Mouse (Mus musculus) MEL (cell line): ENCODE results near the gene Hsp90ab1. TPM values are rescaled to one million over a fixed set of nuclear protein-coding genes. Genes with fewer than 3 reads are reported as not detected.
A peak's percentile ranks its signal among the peaks of the same experiment; 100 is the strongest.

Source experiments
- DNase-seq: peaks from one replicate; pipeline ENCODE4 v3.0.0; 2011; ENCODE audit warnings: low read depth, low spot score
- H3K27ac ChIP-seq: 2 replicates; pipeline ENCODE4 v1.5.1; 2012; ENCODE audit warnings: low read depth, mild to moderate bottlenecking, control low read depth, low read length, moderate library complexity; ENCODE audit not compliant: control insufficient read depth
- H3K27me3 ChIP-seq, 2 experiments: fragments of 150-350 bp in 1 of 2; sonication (generic) in 1 of 2; 2 replicates each; pipeline ENCODE4 v1.6.1; 2012; ENCODE audit warnings: low read length in 2 of 2, mild to moderate bottlenecking in 2 of 2, improper control_type of control experiment in 1 of 2, moderate library complexity in 1 of 2; ENCODE audit not compliant: insufficient read depth in 2 of 2, control insufficient read depth in 1 of 2
- H3K36me3 ChIP-seq, 2 experiments: 2 replicates each; pipeline ENCODE4 v1.6.1; 2012 to 2014; ENCODE audit warnings: low read length in 2 of 2, improper control_type of control experiment in 1 of 2, inconsistent platforms in 1 of 2, mild to moderate bottlenecking in 1 of 2; ENCODE audit not compliant: insufficient read depth in 2 of 2, control insufficient read depth in 1 of 2
- H3K4me1 ChIP-seq, 2 experiments: fragments of 150-350 bp in 1 of 2; sonication (generic) in 1 of 2; 2 replicates each; pipeline ENCODE4 v1.6.1; 2012; ENCODE audit warnings: low read length in 2 of 2, improper control_type of control experiment in 1 of 2, mild to moderate bottlenecking in 1 of 2; ENCODE audit not compliant: insufficient read depth in 2 of 2, control insufficient read depth in 1 of 2
- H3K4me3 ChIP-seq, 2 experiments: fragments of 150-350 bp in 1 of 2; sonication (generic) in 1 of 2; 2 replicates each; pipeline ENCODE4 v1.5.1; 2012; ENCODE audit warnings: low read depth in 2 of 2, low read length in 2 of 2, mild to moderate bottlenecking in 2 of 2, moderate library complexity in 2 of 2, control low read depth in 1 of 2, improper control_type of control experiment in 1 of 2; ENCODE audit not compliant: control insufficient read depth in 1 of 2, insufficient read depth in 1 of 2
- H3K79me2 ChIP-seq: 2 replicates; pipeline ENCODE4 v1.6.1; 2012; ENCODE audit warnings: mild to moderate bottlenecking, low read length, moderate library complexity; ENCODE audit not compliant: control insufficient read depth, poor library complexity, insufficient read depth
- H3K9ac ChIP-seq: 2 replicates; pipeline ENCODE4 v1.6.1; 2012; ENCODE audit warnings: low read depth, mild to moderate bottlenecking, control low read depth, low read length, moderate library complexity; ENCODE audit not compliant: control insufficient read depth, poor library complexity, severe bottlenecking
- H3K9me3 ChIP-seq: fragments of 150-350 bp; sonication (generic); replicated peaks from 2 replicates; pipeline ENCODE4 v1.6.1; 2012; ENCODE audit warnings: mild to moderate bottlenecking, low read length, improper control_type of control experiment, moderate library complexity; ENCODE audit not compliant: insufficient read depth
- CHD2 ChIP-seq: IDR thresholded peaks from 2 replicates; pipeline ENCODE4 v1.6.1; 2011; ENCODE audit warnings: low read length, improper control_type of control experiment
- E2F4 ChIP-seq: IDR thresholded peaks from 2 replicates; pipeline ENCODE4 v1.6.1; 2011; ENCODE audit warnings: low read depth, low read length, improper control_type of control experiment, borderline replicate concordance
- ETS1 ChIP-seq: IDR thresholded peaks from 2 replicates; pipeline ENCODE4 v1.6.1; 2012; ENCODE audit warnings: low read depth, mild to moderate bottlenecking, inconsistent platforms, low read length, improper control_type of control experiment, moderate library complexity
- GABPA ChIP-seq: IDR thresholded peaks from 2 replicates; pipeline ENCODE4 v1.6.1; 2012; ENCODE audit warnings: low read depth, mild to moderate bottlenecking, inconsistent platforms, low read length, improper control_type of control experiment, moderate library complexity
- HCFC1 ChIP-seq: IDR thresholded peaks from 2 replicates; pipeline ENCODE4 v1.6.1; 2012; ENCODE audit warnings: low read depth, mild to moderate bottlenecking, inconsistent platforms, low read length, improper control_type of control experiment, moderate library complexity
- MAX ChIP-seq: IDR thresholded peaks from 2 replicates; pipeline ENCODE4 v1.6.1; 2011; ENCODE audit warnings: low read length, improper control_type of control experiment
- MEF2A ChIP-seq: IDR thresholded peaks from 2 replicates; pipeline ENCODE4 v1.6.1; 2014; ENCODE audit warnings: low read depth, mild to moderate bottlenecking, inconsistent platforms, low read length, improper control_type of control experiment; ENCODE audit not compliant: poor library complexity, insufficient replicate concordance, severe bottlenecking; ENCODE audit errors: extremely low read depth
- MYC ChIP-seq: IDR thresholded peaks from 2 replicates; pipeline ENCODE4 v1.6.1; 2011; ENCODE audit warnings: low read depth, mild to moderate bottlenecking, low read length, improper control_type of control experiment, moderate library complexity
- POLR2A ChIP-seq, 2 experiments: IDR thresholded peaks; 2 replicates each; pipeline ENCODE4 v1.6.1; 2011 to 2012; ENCODE audit warnings: low read length in 2 of 2, mild to moderate bottlenecking in 2 of 2, control low read depth in 1 of 2, improper control_type of control experiment in 1 of 2, low read depth in 1 of 2, moderate library complexity in 1 of 2; ENCODE audit not compliant: control insufficient read depth in 1 of 2, insufficient read depth in 1 of 2, poor library complexity in 1 of 2
- POLR2AphosphoS2 ChIP-seq: IDR thresholded peaks from 2 replicates; pipeline ENCODE4 v1.6.1; 2011; ENCODE audit warnings: low read length, improper control_type of control experiment
- RAD21 ChIP-seq: IDR thresholded peaks from 2 replicates; pipeline ENCODE4 v1.6.1; 2011; ENCODE audit warnings: mild to moderate bottlenecking, low read depth, low read length, improper control_type of control experiment
- RCOR1 ChIP-seq: IDR thresholded peaks from 2 replicates; pipeline ENCODE4 v1.6.1; 2012; ENCODE audit warnings: low read depth, mild to moderate bottlenecking, inconsistent platforms, low read length, improper control_type of control experiment
- SMC3 ChIP-seq: IDR thresholded peaks from 2 replicates; pipeline ENCODE4 v1.6.1; 2011; ENCODE audit warnings: low read depth, low read length, improper control_type of control experiment
- TAL1 ChIP-seq: IDR thresholded peaks from 2 replicates; pipeline ENCODE4 v1.6.1; 2012; ENCODE audit warnings: mild to moderate bottlenecking, inconsistent platforms, low read length, moderate library complexity, mixed read lengths
- TBP ChIP-seq: IDR thresholded peaks from 2 replicates; pipeline ENCODE4 v1.8.0; 2011; ENCODE audit warnings: low read depth, low read length, improper control_type of control experiment
- TCF12 ChIP-seq: IDR thresholded peaks from 2 replicates; pipeline ENCODE4 v1.6.1; 2014; ENCODE audit warnings: low read depth, mild to moderate bottlenecking, inconsistent platforms, low read length, improper control_type of control experiment, moderate library complexity
- UBTF ChIP-seq: IDR thresholded peaks from 2 replicates; pipeline ENCODE4 v1.6.1; 2012; ENCODE audit warnings: low read depth, mild to moderate bottlenecking, inconsistent platforms, low read length, improper control_type of control experiment, moderate library complexity, borderline replicate concordance; ENCODE audit not compliant: insufficient read depth
- USF1 ChIP-seq: IDR thresholded peaks from 2 replicates; pipeline ENCODE4 v1.6.1; 2014; ENCODE audit warnings: low read depth, mild to moderate bottlenecking, inconsistent platforms, low read length, improper control_type of control experiment, moderate library complexity
- USF2 ChIP-seq, 2 experiments: IDR thresholded peaks; 2 replicates each; pipeline ENCODE4 v1.6.1; 2011 to 2012; ENCODE audit warnings: improper control_type of control experiment in 2 of 2, low read length in 2 of 2, borderline replicate concordance in 1 of 2, inconsistent platforms in 1 of 2, low read depth in 1 of 2, mild to moderate bottlenecking in 1 of 2; ENCODE audit not compliant: insufficient read depth in 1 of 2
- polyA plus RNA-seq, 2 experiments: library from polyadenylated mRNA; stranded (reverse) in 1 of 2; unstranded in 1 of 2; fragments of >175 nt in 1 of 2; fragments of >200 nt in 1 of 2; gene quantifications; 2 replicates each; pipeline versions ENCODE4 v1.2.1 to v1.2.4; 2012; ENCODE audit warnings: low replicate concordance in 2 of 2, low read depth in 1 of 2; ENCODE audit not compliant: insufficient read length in 2 of 2, insufficient read depth in 1 of 2, missing spikeins in 1 of 2
- total RNA-seq: library from RNA; depleted of rRNA; stranded (reverse); fragments of 300-350 nt; gene quantifications from 2 replicates; pipeline ENCODE4 v1.2.3, GENCODE M21; 2012

Hsp90ab1 gene
- total and polyA plus RNA-seq, 3 experiments, result 1,032 to 27,726 (median 4,130) TPM

- peaks cover 0 to 2% of the 10 kb centered on the region in 2 experiments; a peak in 3 of 4 replicates for H3K27me3 ChIP-seq
Measured at GRCm38 (mm10) chr17:45551249-45551796, 21.7 kb downstream of the Hsp90ab1 start.

DNA sequence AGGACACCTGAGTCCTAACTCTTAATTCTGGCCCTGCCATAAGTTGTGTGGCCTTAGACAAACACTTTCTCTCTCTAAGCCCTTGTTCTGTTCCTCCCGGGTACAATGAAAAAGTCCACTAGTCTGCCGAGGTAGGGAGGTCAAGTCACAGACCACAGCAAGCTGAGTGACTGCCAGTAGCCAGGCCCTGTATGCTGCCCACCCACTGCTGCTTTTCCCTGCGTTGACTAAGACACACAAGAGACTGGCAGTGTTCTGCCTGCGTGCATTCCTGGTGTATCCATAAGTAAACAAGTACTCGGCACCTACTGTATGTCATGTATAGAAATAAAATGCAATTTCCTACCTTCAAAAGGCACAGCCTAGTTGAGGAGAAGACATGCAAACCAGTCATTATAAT is 22.8 kb downstream of the Hsp90ab1 start:
- peaks cover 0 to 24% of the 10 kb centered on the region in 2 experiments; a peak in 2 of 4 replicates for H3K4me1 ChIP-seq
- DNase-seq, result no peak
- H3K36me3 ChIP-seq, result peaks cover 0 to 7% of the 10 kb centered on the region in 2 experiments; a peak in 2 of 4 replicates
- no peak overlapping the region for H3K27ac ChIP-seq
- no peaks in the 10 kb centered on the region for H3K9me3 ChIP-seq
- peaks cover 0 to 2% of the 10 kb centered on the region in 2 experiments; a peak in 3 of 4 replicates for H3K27me3 ChIP-seq
- H3K79me2 ChIP-seq, result no peaks in the 10 kb centered on the region
- H3K9ac ChIP-seq, result no peak overlapping the region
- TF ChIP-seq USF2 (IDR thresholded peaks at IDR 0.05; ENCODE audit: borderline replicate concordance in 1 of 2, insufficient read depth in 1 of 2, low read depth in 1 of 2, low read length in 2 of 2) (no peak), MEF2A (no peak)
- H3K4me3 ChIP-seq, result no peak overlapping the region

More at GRCm38 (mm10) chr17:45551249-45551796, 21.7 kb downstream of the Hsp90ab1 start:
- Histone ChIP-seq H3K4me3 (no peak overlapping the region), H3K79me2 (no peaks in the 10 kb centered on the region; the same call in 1 of the 2 replicates), H3K4me1 (peaks cover 0 to 26% of the 10 kb centered on the region in 2 experiments; a peak in 3 of 4 replicates), H3K9ac (no peak overlapping the region), H3K9me3 (no peaks in the 10 kb centered on the region), H3K36me3 (peaks cover 0 to 7% of the 10 kb centered on the region in 2 experiments; a peak in 2 of 4 replicates), H3K27ac (no peak overlapping the region)
- no peak for TF ChIP-seq ETS1
- no peak for TF ChIP-seq POLR2A (IDR thresholded peaks at IDR 0.05; ENCODE audit: control insufficient read depth in 1 of 2, insufficient read depth in 1 of 2, low read depth in 1 of 2, low read length in 2 of 2, poor library complexity in 1 of 2)
- TF ChIP-seq TAL1, result no peak
- TF ChIP-seq USF1, result no peak
- TF ChIP-seq MYC, result no peak
- DNase-seq, result no peak

DNA sequence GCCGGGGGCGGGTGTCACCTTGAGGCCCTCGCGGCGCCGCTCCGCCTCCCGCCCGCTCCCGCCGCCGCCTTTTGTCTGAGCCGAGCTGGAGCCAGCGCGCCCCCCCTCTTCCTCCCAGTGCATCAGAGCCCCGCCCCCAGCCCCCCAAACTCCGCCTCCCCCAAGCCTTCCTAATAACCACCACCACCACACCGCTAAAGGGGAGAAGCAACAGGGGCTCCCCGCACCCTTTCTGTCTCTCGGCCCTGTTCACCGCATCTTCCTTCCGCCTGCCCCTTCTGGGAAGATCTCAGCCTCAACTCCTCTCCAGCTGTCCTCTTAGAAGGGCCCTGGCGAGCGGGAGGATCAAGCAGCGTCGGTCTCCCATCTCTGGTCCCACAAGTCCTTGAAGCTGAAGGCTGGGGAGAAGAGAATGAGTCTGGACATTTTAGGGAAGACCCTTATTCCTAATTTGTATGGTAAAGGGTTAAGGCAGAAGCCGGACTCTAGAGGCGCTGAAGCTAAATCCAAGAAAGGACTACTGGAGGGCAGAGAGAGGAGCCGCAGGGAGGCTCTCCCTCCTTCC is 23.4 kb downstream of the Hsp90ab1 start, which contains the start of gene Tmem151b:
Gene Tmem151b (minus strand): TSS at position 61 of the 565 bp plus-strand sequence.
- no peak for TF ChIP-seq HCFC1
- no peak for TF ChIP-seq GABPA
- no peak for TF ChIP-seq TAL1
- no peak for TF ChIP-seq RAD21
- TF ChIP-seq E2F4, result no peak
- TF ChIP-seq MAX, result no peak
- no peak for TF ChIP-seq MYC
- no peak for TF ChIP-seq TBP
- no peak for TF ChIP-seq POLR2A (IDR thresholded peaks at IDR 0.05; ENCODE audit: control insufficient read depth in 1 of 2, insufficient read depth in 1 of 2, low read depth in 1 of 2, low read length in 2 of 2, poor library complexity in 1 of 2)
- TF ChIP-seq TCF12, result no peak
- TF ChIP-seq SMC3, result no peak
- TF ChIP-seq ETS1, result no peak
- TF ChIP-seq RCOR1, result no peak
- TF ChIP-seq POLR2AphosphoS2, result no peak
- TF ChIP-seq CHD2, result no peak
- no peak for TF ChIP-seq UBTF
- H3K27ac ChIP-seq, result no peak within 1 kb of the TSS
- peak; percentile 59 for DNase-seq
- H3K4me1 ChIP-seq, result peaks cover 0 to 19% of the 10 kb centered on the region in 2 experiments; a peak in 2 of 4 replicates
- H3K4me3 ChIP-seq, result peak within 1 kb of the TSS; percentile 30 to 78
- no peaks in the 10 kb centered on the region for H3K79me2 ChIP-seq
- no peaks in the 10 kb centered on the region for H3K9me3 ChIP-seq
- peaks cover 0 to 4% of the 10 kb centered on the region in 2 experiments; a peak in 2 of 4 replicates for H3K36me3 ChIP-seq
- H3K9ac ChIP-seq, result peak within 1 kb of the TSS; percentile 49
- H3K27me3 ChIP-seq, result peaks cover 0 to 2% of the 10 kb centered on the region in 2 experiments; a peak in 3 of 4 replicates
